Mouse (Mus musculus): ENCODE measurements at regions not wholly inside any gene's neighbourhood (a gene's known extent, or its start where the extent isn't known, plus 50 kb on each side); places are given as distances from the start of the nearest gene placed in this dataset.

GRCm38 (mm10) chr15:68721250-68721649 is 2220.5 kb upstream of the Lrrc6 start:
- TF ChIP-seq POLR2AphosphoS2 (IDR thresholded peaks at IDR 0.05; ENCODE audit: insufficient read length, low read depth) (no peak), MYOG (IDR thresholded peaks at IDR 0.05; ENCODE audit: control insufficient read depth in 1 of 3, insufficient read depth in 1 of 3, insufficient read length in 2 of 3, low read depth in 2 of 3) (no peak), MYOD1 (IDR thresholded peaks at IDR 0.05; ENCODE audit: control insufficient read depth in 1 of 3, insufficient read length in 2 of 3, low read depth in 2 of 3) (no peak), TCF12 (IDR thresholded peaks at IDR 0.05; ENCODE audit: insufficient read depth, poor library complexity, severe bottlenecking) (no peak), REST (IDR thresholded peaks at IDR 0.05; ENCODE audit: insufficient read depth, insufficient read length) (no peak), MAX (IDR thresholded peaks at IDR 0.05; ENCODE audit: low read depth) (no peak), POLR2A (IDR thresholded peaks at IDR 0.05; ENCODE audit: insufficient read length, low read depth) (no peak), TCF3 (IDR thresholded peaks at IDR 0.05; ENCODE audit: insufficient read length, low read depth) (no peak), USF1 (IDR thresholded peaks at IDR 0.05; ENCODE audit: low read depth) (no peak), CEBPB (IDR thresholded peaks at IDR 0.05; ENCODE audit: insufficient read depth, poor library complexity, severe bottlenecking) (no peak), E2F4 (IDR thresholded peaks at IDR 0.05; ENCODE audit: insufficient read depth) (no peak)
